In genomic region chr17:47504941-47505346, GRCm38 (mm10) we compare ENCODE assay signal across 8 mouse cellular contexts. TPM values are rescaled to one million over a fixed set of nuclear protein-coding genes. Genes with fewer than 3 reads are reported as not detected.
DNase-seq lines count a peak whose midpoint lies in the region; ATAC-seq and TF ChIP-seq lines count a peak whose summit lies in the region.

Ccnd3 (plus strand) TSS chr17:47505051.

- peaks cover 79% of the 10 kb centered on the region for H3K4me1 ChIP-seq in G1E (ENCODE audit: insufficient read depth, low read depth, low read length)
- H3K4me1 ChIP-seq in hindbrain, postnatal 0 days (ENCODE audit: insufficient read depth, low read length), result peaks cover 12% of the 10 kb centered on the region

- H3K36me3 ChIP-seq in G1E (replicated peaks), result peaks cover 29% of the 10 kb centered on the region
- no peaks in the 10 kb centered on the region for H3K36me3 ChIP-seq in hindbrain, postnatal 0 days (ENCODE audit: insufficient read depth, low read length)

- no peak within 1 kb of the TSS for H3K27ac ChIP-seq in hindbrain, postnatal 0 days
- H3K27ac ChIP-seq in left cerebral cortex, adult 2 months, result peak within 1 kb of the TSS; percentile 74

- peak; percentile 52 for DNase-seq in G1E (ENCODE audit: low spot score)
- DNase-seq in embryo, embryonic 10.5 days (ENCODE audit: low spot score), result peak; percentile 71
- DNase-seq in gastrocnemius, postnatal 14 days, result peak; percentile 75
- peak; percentile 48 for DNase-seq in hindbrain, postnatal 0 days (ENCODE audit: low spot score)
- peak; percentile 69 to 70 for DNase-seq in left cerebral cortex, adult 2 months (ENCODE audit: extremely low spot score in 1 of 2, low spot score in 2 of 2)
- peak; percentile 90 to 93 for DNase-seq in lung, postnatal 4 days
- DNase-seq in right cerebral cortex, adult 18-20 months, result peak; percentile 78
- peak; percentile 71 for DNase-seq in urinary bladder, adult 2 months (ENCODE audit: low spot score)

- H3K4me2 ChIP-seq in hindbrain, postnatal 0 days (ENCODE audit: low read depth, low read length), result peak within 1 kb of the TSS; percentile 66

- no peaks in the 10 kb centered on the region for H3K27me3 ChIP-seq in G1E (ENCODE audit: insufficient read depth, low read length)
- no peaks in the 10 kb centered on the region for H3K27me3 ChIP-seq in hindbrain, postnatal 0 days (ENCODE audit: insufficient read depth, low read length)

- peak within 1 kb of the TSS; percentile 37; the same call in 1 of the 2 replicates for H3K9ac ChIP-seq in hindbrain, postnatal 0 days (replicated peaks; ENCODE audit: low read length)

- 1% methylated on average over 22 of the region's 22 CpGs for WGBS in hindbrain, postnatal 0 days

- intact Hi-C loops in gastrocnemius, postnatal 14 days (cut with DNase I; ENCODE audit: low total_unique reads), result no loop called here
- intact Hi-C loops in left cerebral cortex, adult 2 months (cut with DNase I), result loop anchor here (10.0 kb wide), 1 partner anchor 360 kb away; no protein-coding TSS in a partner anchor

- ATAC-seq in G1E (ENCODE audit: extremely low read depth, insufficient number of reproducible peaks, low FRiP score, poor library complexity, severe bottlenecking), result peak; percentile 18; the same call in 1 of the 2 replicates
- ATAC-seq in hindbrain, postnatal 0 days, result no peak

- H3K9me3 ChIP-seq in G1E (replicated peaks), result no peaks in the 10 kb centered on the region
- no peaks in the 10 kb centered on the region for H3K9me3 ChIP-seq in hindbrain, postnatal 0 days (ENCODE audit: low read length)

- peak within 1 kb of the TSS; percentile 72 for H3K4me3 ChIP-seq in G1E (ENCODE audit: low read depth, low read length)
- H3K4me3 ChIP-seq in hindbrain, postnatal 0 days (ENCODE audit: low read length), result peak within 1 kb of the TSS; percentile 28
- peak within 1 kb of the TSS; percentile 20 for H3K4me3 ChIP-seq in left cerebral cortex, adult 2 months

- TF ChIP-seq CTCF in G1E (IDR thresholded peaks at IDR 0.05; ENCODE audit: low read depth, low read length), result no peak
- no peak for TF ChIP-seq CTCF in hindbrain, postnatal 0 days (IDR thresholded peaks at IDR 0.05; ENCODE audit: low read depth)
- no peak for TF ChIP-seq CTCF in left cerebral cortex, adult 2 months (IDR thresholded peaks at IDR 0.05)

RNA-seq across cellular contexts. Expression of gene Ccnd3, which starts in this region (rescaled TPM):
- total RNA-seq in G1E (2014; fragmentation: Nextera tagmentation), result 229 and 238 TPM in 2 replicates
- 134 and 143 TPM in 2 replicates for total RNA-seq in G1E (2017)
- 426 and 439 TPM in 2 replicates for polyA plus RNA-seq in G1E (2012)
- total RNA-seq in gastrocnemius, postnatal 14 days (2021), result 10 to 100 TPM; 57.0 to 63.3 TPM
- total RNA-seq in hindbrain, postnatal 0 days (2014; rRNA removed), result 55.0 and 63.4 TPM in 2 replicates
- 69.3 and 71.5 TPM in 2 replicates for polyA plus RNA-seq in hindbrain, postnatal 0 days (2015; fragmentation: Nextera tagmentation; extraction: Ambion mirVana)
- total RNA-seq in left cerebral cortex, adult 2 months (2021), result 10 to 100 TPM; 38.2 to 38.4 TPM
- 110 and 134 TPM in 2 replicates for polyA plus RNA-seq in urinary bladder, adult 2 months (2012; rRNA removed)

Comparison
In these comparisons a context has a peak if more than half of its experiments do, and no peak if none do; other contexts are left out.
1. H3K4me3 ChIP-seq: peak in every context shown above with its lines; median percentile 72 in G1E; 28 in hindbrain, postnatal 0 days; 20 in left cerebral cortex, adult 2 months.